Mouse (Mus musculus): Measurements from ENCODE around the gene Cd200r2.
"Not testable (repeated sequence)": the region's sequence is repeated elsewhere in the genome, so short reads cannot be mapped to it uniquely, and the experiment has no call there.

Cd200r2 gene

DNA sequence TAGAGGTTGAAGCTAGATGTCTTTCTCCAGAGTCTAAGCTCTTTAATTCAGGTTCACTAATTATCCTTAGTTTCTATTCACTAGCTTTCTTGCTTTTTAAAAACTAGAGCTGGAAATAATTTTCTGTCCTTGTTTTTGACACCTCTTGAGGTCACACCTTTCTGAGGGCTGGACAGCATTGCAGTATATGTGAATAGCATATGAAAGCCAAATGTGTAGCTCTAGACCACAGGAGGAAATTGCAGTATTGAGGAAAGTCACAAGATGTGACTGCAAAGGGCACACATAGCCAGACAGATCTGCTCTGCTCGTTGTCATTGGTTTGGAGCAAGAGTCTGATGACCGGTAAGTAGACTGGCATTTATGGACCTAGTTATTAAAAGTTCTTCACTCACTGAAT lies at the start of gene Cd200r2:
TSS of gene Cd200r2 (plus strand) at position 301 of the 400 bp plus-strand sequence.
- no peak for DNase-seq (ENCODE audit: low spot score)

DNA sequence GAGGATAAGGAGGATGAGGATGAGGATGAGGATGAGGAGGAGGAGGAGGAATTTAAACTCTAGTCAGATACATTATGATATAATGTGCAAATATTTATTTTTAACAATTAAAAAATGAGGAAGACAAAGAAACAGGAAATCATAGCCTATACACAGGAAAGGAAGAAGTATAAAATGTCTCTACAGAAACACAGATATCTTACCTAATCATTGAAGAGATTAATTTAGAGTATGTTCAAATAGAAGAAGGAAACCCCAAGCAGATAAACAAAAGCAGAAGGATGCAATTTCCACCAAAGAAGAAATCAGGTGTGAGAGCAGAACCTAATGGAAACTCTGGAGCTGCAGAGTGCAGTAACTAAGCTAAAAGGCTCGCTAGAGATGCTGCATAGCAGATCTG lies 48.9 kb upstream of the Cd200r2 start:
- DNase-seq (ENCODE audit: low spot score) = no peak

DNA sequence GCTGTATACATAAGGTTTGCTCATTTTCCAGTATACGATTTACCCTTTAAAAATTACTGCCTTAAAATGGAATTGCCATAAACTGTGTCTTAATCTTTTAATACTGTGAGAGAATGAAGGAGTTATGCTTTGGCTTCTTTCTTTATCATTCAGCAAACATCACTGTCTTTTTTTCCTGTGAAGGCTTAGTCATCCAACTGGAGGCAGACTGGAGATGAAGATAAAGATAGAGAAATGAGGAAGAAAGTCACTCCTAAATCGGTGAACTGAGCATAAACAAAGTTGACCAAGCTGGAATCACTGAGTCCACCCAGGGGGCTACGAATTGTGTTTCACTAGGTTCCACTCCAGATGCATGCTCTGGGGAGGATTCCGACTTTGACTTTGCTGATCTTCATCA lies 46.4 kb upstream of the Cd200r2 start:
- no peak for DNase-seq (ENCODE audit: low spot score)

DNA sequence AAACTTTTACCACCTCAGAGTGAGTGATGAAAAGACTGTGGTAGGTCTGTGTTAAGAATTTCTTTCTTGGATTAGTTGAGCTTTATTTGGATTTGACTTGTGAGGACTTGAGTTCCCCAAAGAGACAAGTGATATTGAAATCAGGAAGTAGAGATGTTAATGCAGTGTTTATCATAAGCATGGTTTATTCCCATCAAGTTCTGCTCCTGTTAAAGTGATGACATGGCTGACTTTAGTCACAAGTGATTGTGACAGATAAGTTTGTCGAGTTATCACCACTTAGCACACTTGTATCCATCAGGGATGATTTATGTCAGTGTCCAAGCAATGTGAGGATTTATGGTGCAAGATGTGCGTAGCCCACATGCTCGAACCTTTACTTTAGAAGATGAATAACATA lies 34.6 kb upstream of the Cd200r2 start:
- no peak for DNase-seq (ENCODE audit: low spot score)

- not testable (repeated sequence) for DNase-seq (ENCODE audit: low spot score)
Measured at GRCm38 (mm10) chr16:44833189-44833588, 33.7 kb upstream of the Cd200r2 start.

- no peak for DNase-seq (ENCODE audit: low spot score)
Measured at GRCm38 (mm10) chr16:44875178-44875577, 8.3 kb downstream of the Cd200r2 start.

DNA sequence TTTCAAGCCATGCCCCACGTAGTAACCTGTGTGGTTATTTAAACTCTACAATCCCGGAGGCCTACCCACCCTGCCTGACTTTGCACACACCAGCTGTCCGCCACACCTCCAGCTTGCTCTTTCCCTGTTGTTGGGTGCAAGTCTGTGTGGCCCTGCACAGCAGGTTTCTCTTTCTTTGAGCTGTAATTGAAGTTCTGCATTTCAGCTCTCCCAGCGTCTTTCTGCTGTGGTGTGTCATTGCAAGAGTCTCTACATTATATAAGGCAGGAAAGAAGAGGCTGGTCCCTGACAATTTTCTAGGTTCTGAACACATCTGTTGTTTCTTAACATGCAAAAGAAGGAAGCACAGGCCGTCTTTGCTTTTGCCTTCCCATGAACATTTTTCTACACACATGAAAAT lies 9.7 kb downstream of the Cd200r2 start:
- no peak for DNase-seq (ENCODE audit: low spot score)

DNA sequence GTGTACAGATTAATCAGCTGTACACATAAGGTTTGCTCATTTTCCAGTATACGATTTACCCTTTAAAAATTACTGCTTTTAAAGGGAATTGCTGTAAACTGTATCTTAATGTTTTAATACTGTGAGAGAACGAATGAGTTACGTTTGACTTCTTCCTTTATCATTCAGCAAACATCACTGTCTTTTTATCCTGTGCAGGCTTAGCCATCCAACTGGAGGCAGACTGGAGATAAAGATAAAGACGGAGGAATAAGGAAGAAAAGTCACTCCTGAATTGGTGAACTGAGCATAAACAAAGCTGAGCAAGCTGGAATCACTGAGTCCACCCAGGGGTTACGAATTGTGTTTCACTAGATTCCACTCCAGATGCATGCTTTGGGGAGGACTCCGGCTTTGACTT lies 10.7 kb downstream of the Cd200r2 start:
- DNase-seq (ENCODE audit: low spot score) = no peak

DNA sequence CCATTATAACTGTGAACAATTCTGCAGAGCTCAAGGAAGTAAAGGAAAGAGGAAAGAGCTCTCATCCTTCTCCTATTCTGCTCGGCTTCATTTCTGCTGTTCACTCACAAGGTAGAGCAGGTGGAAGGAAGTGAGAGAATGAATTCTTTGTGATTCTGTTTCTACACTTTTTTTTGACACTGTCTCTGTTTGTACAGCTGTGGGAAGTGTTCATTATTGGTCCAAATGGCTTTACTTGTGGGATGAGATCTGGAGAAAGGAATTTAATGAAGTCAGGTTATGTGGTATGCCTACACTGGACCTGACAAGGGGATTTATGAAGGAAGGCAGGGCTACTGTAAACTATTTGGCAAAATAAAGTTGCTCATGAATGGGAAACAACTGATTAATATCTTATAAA lies 23.9 kb downstream of the Cd200r2 start:
- DNase-seq (ENCODE audit: low spot score) = no peak

GRCm38 (mm10) chr16:44932016-44932415 lies 65.1 kb downstream of the Cd200r2 start:
- no peak for DNase-seq (ENCODE audit: low spot score)

- DNase-seq (ENCODE audit: low spot score) = no peak
Measured at GRCm38 (mm10) chr16:44943468-44943867, 76.6 kb downstream of the Cd200r2 start, which contains the start of gene Cd200r3. Cd200r3 (plus strand) TSS chr16:44943678.

DNA sequence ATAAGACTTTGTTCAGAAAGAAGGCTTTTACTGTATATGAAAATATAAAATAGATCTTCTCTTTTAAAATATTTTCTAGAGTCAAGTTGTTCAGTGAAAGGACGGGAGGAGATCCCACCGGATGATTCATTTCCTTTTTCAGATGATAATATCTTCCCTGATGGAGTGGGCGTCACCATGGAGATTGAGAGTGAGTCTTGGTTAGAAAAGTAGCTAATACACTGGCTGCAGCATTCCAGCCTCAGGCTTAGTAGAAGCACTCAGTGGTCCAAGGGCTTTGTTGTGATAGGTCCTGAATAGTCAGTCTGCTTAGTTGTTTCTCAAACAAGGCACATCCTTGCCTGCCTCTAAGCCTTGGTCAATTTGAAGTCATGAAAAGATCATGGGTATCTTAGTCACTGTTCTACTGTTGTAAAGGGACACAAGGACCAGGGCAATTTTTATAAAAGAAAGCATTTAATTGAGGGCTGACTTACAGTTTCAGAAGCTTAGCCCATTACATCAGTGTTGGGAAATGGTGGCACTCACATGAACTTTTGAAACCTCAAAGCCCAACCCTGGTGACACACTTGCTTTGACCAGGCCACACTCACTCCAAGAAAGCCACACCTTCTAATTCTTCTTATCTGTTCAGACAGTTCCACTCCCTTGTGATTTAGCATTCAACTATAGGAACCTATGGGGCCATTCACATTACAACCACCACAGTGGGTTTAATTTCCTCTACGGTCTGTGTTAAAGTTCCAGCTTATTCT lies 84.6 kb downstream of the Cd200r2 start:
- DNase-seq (ENCODE audit: low spot score) = no peak

DNA sequence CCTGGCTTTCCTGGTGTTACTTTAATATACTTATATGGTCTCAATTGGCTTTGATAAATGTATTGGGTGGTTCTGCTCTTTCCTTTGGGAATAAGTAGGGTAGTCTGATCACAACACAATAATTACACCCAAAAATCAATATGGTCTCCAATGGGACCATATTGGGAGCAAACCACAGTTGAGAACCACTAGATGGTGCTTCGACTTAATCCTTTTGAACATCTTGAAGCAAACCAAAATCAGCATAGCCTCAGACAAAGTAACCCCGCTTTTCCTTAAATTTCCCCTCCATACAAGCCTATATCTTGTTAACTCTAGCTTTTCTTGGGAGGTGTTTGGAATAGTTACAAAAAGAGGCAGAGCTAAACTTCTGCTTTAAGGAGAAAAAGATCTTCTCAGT lies 95.4 kb downstream of the Cd200r2 start:
- DNase-seq (ENCODE audit: low spot score) = no peak

- DNase-seq (ENCODE audit: low spot score) = peak; percentile 6
Measured at GRCm38 (mm10) chr16:44962777-44963176, 95.9 kb downstream of the Cd200r2 start.

GRCm38 (mm10) chr16:44964526-44965374 lies 97.9 kb downstream of the Cd200r2 start:
- DNase-seq (ENCODE audit: low spot score) = no peak

GRCm38 (mm10) chr16:44965428-44965827 lies 98.5 kb downstream of the Cd200r2 start:
- DNase-seq (ENCODE audit: low spot score) = no peak
